Mouse (Mus musculus): ENCODE measurements around the gene Rdh16f2.
"Not testable (repeated sequence)": the region's sequence is repeated elsewhere in the genome, so short reads cannot be mapped to it uniquely, and the experiment has no call there.

GRCm38 (mm10) chr10:127837793-127838192 is 28.5 kb upstream of the Rdh16f2 start:
- TF ChIP-seq CTCF (IDR thresholded peaks at IDR 0.05; ENCODE audit: borderline replicate concordance, insufficient read depth, low read depth, low read length); POLR2A (IDR thresholded peaks at IDR 0.05; ENCODE audit: borderline replicate concordance, insufficient read depth, low read length): not testable (repeated sequence)

All from cerebellum, adult 2 months (tissue).